Mouse (Mus musculus): ENCODE data around the gene Sirpa. TPM values are rescaled to one million over a fixed set of nuclear protein-coding genes. Genes with fewer than 3 reads are reported as not detected.

Sirpa gene
- 11.0 and 12.8 TPM in 2 replicates for polyA plus RNA-seq (2016; fragmentation: Nextera tagmentation; extraction: Ambion mirVana)

GRCm38 (mm10) chr2:129592459-129593140 is at the start of gene Sirpa:
Gene Sirpa, plus strand, starts transcription at chr2:129592835.
- H3K36me3 ChIP-seq = no peaks in the 10 kb centered on the region
- peak within 1 kb of the TSS; percentile 95 for H3K27ac ChIP-seq
- H3K27me3 ChIP-seq (ENCODE audit: insufficient read depth, poor library complexity, severe bottlenecking) = peaks cover 1% of the 10 kb centered on the region; the same call in 1 of the 2 replicates
- H3K9me3 ChIP-seq = no peaks in the 10 kb centered on the region
- peak within 1 kb of the TSS; percentile 81 for H3K4me3 ChIP-seq
- DNase-seq (ENCODE audit: low spot score) = peak; percentile 90
- peaks cover 57% of the 10 kb centered on the region for H3K4me1 ChIP-seq
- WGBS = 0% methylated on average over 41 of the region's 43 CpGs

- Histone ChIP-seq H3K4me3 (no peak overlapping the region), H3K36me3 (no peaks in the 10 kb centered on the region), H3K27me3 (ENCODE audit: insufficient read depth, poor library complexity, severe bottlenecking) (peaks cover 10% of the 10 kb centered on the region), H3K9me3 (no peaks in the 10 kb centered on the region), H3K4me1 (peaks cover 15% of the 10 kb centered on the region), H3K27ac (no peak overlapping the region)
- no peak for DNase-seq (ENCODE audit: low spot score)
- 29% methylated on average over 4 of the region's 4 CpGs for WGBS
These were observed 48.2 kb upstream of the Sirpa start for GRCm38 (mm10) chr2:129544448-129544847.

DNA sequence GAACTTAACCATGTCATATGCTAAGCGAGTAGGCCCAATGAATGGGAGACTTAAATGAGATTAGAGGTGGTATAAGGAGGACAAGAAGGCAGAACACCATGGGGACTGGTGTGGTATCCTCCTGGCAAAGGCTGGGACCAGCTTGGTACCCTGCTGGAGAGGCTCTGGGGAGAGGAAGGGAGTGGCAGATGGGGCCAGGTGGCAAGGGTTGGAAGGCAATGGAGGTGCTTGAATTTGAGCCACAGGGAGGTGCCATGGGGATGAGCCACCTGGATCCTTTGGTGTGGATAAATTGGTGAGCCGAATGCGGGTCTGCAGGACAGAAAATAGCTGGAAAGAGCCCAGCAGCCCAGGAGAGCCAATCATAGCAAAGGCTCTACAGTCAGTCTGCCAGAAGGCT is 47.7 kb upstream of the Sirpa start:
- Histone ChIP-seq H3K4me3 (no peak overlapping the region), H3K27me3 (ENCODE audit: insufficient read depth, poor library complexity, severe bottlenecking) (peaks cover 10% of the 10 kb centered on the region), H3K27ac (no peak overlapping the region), H3K9me3 (no peaks in the 10 kb centered on the region), H3K4me1 (peaks cover 20% of the 10 kb centered on the region), H3K36me3 (no peaks in the 10 kb centered on the region)
- no peak for DNase-seq (ENCODE audit: low spot score)
- WGBS = 77% methylated on average over 3 of the region's 3 CpGs

DNA sequence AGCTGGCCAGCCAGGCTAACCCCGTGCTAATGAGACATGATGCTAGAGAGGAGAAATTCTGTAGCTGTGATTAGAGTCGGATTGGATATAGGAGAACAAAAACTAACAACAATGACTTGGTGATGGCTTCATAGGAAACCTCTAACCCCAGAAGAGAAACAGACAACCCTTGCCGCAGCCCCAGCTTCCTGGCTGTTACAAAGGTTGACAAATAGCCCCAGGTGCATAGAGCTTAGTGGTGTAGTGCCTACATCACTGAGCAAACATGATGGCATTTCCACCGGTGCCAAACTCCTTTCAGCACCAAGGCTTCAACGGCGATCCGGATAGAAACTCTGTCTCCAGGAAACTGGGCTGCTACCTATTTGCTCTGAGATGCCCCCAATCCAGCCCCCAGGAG is 47.0 kb upstream of the Sirpa start:
- peaks cover 10% of the 10 kb centered on the region for H3K27me3 ChIP-seq (ENCODE audit: insufficient read depth, poor library complexity, severe bottlenecking)
- H3K9me3 ChIP-seq = no peaks in the 10 kb centered on the region
- H3K4me1 ChIP-seq = peaks cover 20% of the 10 kb centered on the region
- no peak overlapping the region for H3K4me3 ChIP-seq
- no peak overlapping the region for H3K27ac ChIP-seq
- H3K36me3 ChIP-seq = no peaks in the 10 kb centered on the region
- WGBS = 80% methylated on average over 7 of the region's 7 CpGs
- no peak for DNase-seq (ENCODE audit: low spot score)

GRCm38 (mm10) chr2:129546772-129547171 is 45.9 kb upstream of the Sirpa start:
- H3K27ac ChIP-seq = no peak overlapping the region
- H3K36me3 ChIP-seq = no peaks in the 10 kb centered on the region
- no peaks in the 10 kb centered on the region for H3K9me3 ChIP-seq
- no peak for DNase-seq (ENCODE audit: low spot score)
- peaks cover 10% of the 10 kb centered on the region for H3K27me3 ChIP-seq (ENCODE audit: insufficient read depth, poor library complexity, severe bottlenecking)
- no peak overlapping the region for H3K4me3 ChIP-seq
- H3K4me1 ChIP-seq = peaks cover 20% of the 10 kb centered on the region
- WGBS = 69% methylated on average over 3 of the region's 3 CpGs

GRCm38 (mm10) chr2:129549537-129550135 is 43.0 kb upstream of the Sirpa start:
- 62% methylated on average over 9 of the region's 9 CpGs for WGBS
- no peak for DNase-seq (ENCODE audit: low spot score)
- Histone ChIP-seq H3K36me3 (no peaks in the 10 kb centered on the region), H3K9me3 (no peaks in the 10 kb centered on the region), H3K27ac (no peak overlapping the region), H3K27me3 (ENCODE audit: insufficient read depth, poor library complexity, severe bottlenecking) (peaks cover 10% of the 10 kb centered on the region), H3K4me3 (no peak overlapping the region), H3K4me1 (peaks cover 14% of the 10 kb centered on the region)

GRCm38 (mm10) chr2:129550781-129551180 is 41.9 kb upstream of the Sirpa start:
- Histone ChIP-seq H3K4me1 (peaks cover 10% of the 10 kb centered on the region), H3K27me3 (ENCODE audit: insufficient read depth, poor library complexity, severe bottlenecking) (peaks cover 10% of the 10 kb centered on the region), H3K36me3 (no peaks in the 10 kb centered on the region), H3K4me3 (no peak overlapping the region), H3K27ac (no peak overlapping the region), H3K9me3 (no peaks in the 10 kb centered on the region)
- no peak for DNase-seq (ENCODE audit: low spot score)
- 65% methylated on average over 2 of the region's 2 CpGs for whole genome bisulfite sequencing

DNA sequence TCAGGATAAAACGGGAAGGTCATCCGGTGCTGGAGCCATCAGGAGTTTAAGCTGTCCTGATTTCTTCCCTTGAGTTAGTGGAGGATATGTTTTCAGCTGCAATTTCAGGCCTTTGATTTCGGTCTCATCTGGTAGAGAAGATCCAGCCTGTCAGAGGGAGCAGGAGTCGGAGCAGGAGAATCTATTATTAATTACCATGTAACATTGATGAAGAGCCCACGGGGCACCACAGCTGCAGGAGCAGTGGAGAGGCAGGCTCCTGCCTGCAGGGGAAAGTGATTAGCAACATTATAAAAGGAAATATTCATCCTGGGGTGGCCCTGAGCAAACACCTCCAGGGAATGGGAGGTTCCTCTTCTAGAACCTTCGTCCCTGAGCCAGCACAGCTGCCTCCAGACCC is 36.6 kb upstream of the Sirpa start:
- Histone ChIP-seq H3K9me3 (no peaks in the 10 kb centered on the region), H3K36me3 (no peaks in the 10 kb centered on the region), H3K4me3 (no peak overlapping the region), H3K4me1 (peaks cover 14% of the 10 kb centered on the region), H3K27ac (no peak overlapping the region), H3K27me3 (ENCODE audit: insufficient read depth, poor library complexity, severe bottlenecking) (no peaks in the 10 kb centered on the region)
- DNase-seq (ENCODE audit: low spot score) = no peak
- 76% methylated on average over 6 of the region's 6 CpGs for WGBS

GRCm38 (mm10) chr2:129558008-129558874 is 34.4 kb upstream of the Sirpa start:
- H3K36me3 ChIP-seq = no peaks in the 10 kb centered on the region
- no peaks in the 10 kb centered on the region; the same call in 1 of the 2 replicates for H3K27me3 ChIP-seq (ENCODE audit: insufficient read depth, poor library complexity, severe bottlenecking)
- H3K27ac ChIP-seq = no peak overlapping the region
- H3K4me3 ChIP-seq = no peak overlapping the region
- peaks cover 15% of the 10 kb centered on the region for H3K4me1 ChIP-seq
- no peak for DNase-seq (ENCODE audit: low spot score)
- H3K9me3 ChIP-seq = no peaks in the 10 kb centered on the region
- WGBS = 59% methylated on average over 12 of the region's 12 CpGs

DNA sequence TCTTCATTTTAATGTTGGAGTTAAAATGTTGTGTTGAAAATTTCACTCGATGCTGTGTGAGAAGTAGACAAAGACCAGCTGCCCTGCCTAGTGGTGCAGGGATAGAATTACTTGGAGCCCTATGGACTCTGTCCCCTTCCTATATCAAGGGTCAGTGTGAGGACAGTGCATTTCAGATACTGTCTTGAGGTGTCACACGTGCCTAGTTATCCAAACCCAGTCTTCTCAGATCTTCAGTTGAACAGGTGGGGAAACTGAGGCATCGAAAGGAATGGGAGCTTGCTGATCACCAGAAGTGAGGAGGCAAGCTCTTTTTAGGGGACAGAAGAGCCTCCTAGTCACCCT is 33.8 kb upstream of the Sirpa start:
- Histone ChIP-seq H3K27me3 (ENCODE audit: insufficient read depth, poor library complexity, severe bottlenecking) (no peaks in the 10 kb centered on the region; the same call in 1 of the 2 replicates), H3K36me3 (no peaks in the 10 kb centered on the region), H3K4me3 (no peak overlapping the region), H3K27ac (no peak overlapping the region), H3K4me1 (peaks cover 15% of the 10 kb centered on the region), H3K9me3 (no peaks in the 10 kb centered on the region)
- WGBS = 46% methylated on average over 3 of the region's 3 CpGs
- no peak for DNase-seq (ENCODE audit: low spot score)

- Histone ChIP-seq H3K27ac (no peak overlapping the region), H3K4me3 (no peak overlapping the region), H3K9me3 (no peaks in the 10 kb centered on the region), H3K4me1 (peaks cover 15% of the 10 kb centered on the region), H3K36me3 (no peaks in the 10 kb centered on the region), H3K27me3 (ENCODE audit: insufficient read depth, poor library complexity, severe bottlenecking) (peaks cover 8% of the 10 kb centered on the region; the same call in 1 of the 2 replicates)
- DNase-seq (ENCODE audit: low spot score) = no peak
- WGBS = 65% methylated on average over 3 of the region's 3 CpGs
These were observed 30.8 kb upstream of the Sirpa start for GRCm38 (mm10) chr2:129561796-129562195.

DNA sequence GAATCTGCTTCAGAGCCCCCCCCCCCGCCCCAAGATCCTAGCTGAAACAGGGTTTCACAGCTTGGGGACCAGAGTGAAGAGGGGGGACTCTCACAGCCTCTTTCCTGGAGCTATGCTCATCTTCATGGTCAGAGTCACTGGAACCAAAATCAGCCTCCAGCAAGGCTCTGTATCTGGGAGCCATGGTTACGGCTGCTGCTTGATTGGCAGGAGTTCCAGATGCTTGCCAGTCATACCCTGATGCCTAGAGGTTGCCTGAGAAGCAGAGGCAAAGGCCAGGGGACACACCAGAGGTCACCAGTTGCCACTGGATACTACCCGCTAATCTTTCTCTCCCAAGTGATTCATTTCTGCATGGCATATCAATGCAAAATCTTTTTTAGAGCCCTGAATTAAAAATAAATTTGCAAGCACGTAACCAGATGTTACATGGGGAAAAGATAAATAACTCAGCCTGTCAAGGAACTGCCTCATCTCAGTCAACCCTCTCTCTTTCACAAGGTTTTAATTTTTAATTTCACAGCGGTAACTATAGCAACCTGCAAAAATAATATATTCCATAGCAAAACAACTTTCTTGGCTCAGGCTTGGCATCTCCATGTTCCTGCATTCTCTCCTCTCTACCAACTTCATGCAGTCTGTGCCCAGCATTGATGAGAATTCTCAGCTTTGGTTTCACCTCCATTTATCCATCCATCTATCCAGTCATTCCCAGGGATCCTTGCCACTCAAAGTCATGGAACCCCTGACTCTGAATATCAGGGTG is 28.5 kb upstream of the Sirpa start:
- WGBS = 76% methylated on average over 5 of the region's 5 CpGs
- Histone ChIP-seq H3K27me3 (ENCODE audit: insufficient read depth, poor library complexity, severe bottlenecking) (peaks cover 10% of the 10 kb centered on the region; the same call in 1 of the 2 replicates), H3K4me3 (no peak overlapping the region), H3K27ac (no peak overlapping the region), H3K4me1 (peaks cover 8% of the 10 kb centered on the region), H3K36me3 (no peaks in the 10 kb centered on the region), H3K9me3 (no peaks in the 10 kb centered on the region)
- no peak for DNase-seq (ENCODE audit: low spot score)
